Mouse (Mus musculus) brain, embryonic 18.5 days (tissue): Measurements from ENCODE around the gene D630023F18Rik.
A peak's percentile ranks its signal among the peaks of the same experiment; 100 is the strongest.

Source experiments
- DNase-seq: peaks from one replicate; pipeline ENCODE4 v3.0.0-alpha.2; 2012; ENCODE audit warnings: low read depth, low spot score

D630023F18Rik gene

DNA sequence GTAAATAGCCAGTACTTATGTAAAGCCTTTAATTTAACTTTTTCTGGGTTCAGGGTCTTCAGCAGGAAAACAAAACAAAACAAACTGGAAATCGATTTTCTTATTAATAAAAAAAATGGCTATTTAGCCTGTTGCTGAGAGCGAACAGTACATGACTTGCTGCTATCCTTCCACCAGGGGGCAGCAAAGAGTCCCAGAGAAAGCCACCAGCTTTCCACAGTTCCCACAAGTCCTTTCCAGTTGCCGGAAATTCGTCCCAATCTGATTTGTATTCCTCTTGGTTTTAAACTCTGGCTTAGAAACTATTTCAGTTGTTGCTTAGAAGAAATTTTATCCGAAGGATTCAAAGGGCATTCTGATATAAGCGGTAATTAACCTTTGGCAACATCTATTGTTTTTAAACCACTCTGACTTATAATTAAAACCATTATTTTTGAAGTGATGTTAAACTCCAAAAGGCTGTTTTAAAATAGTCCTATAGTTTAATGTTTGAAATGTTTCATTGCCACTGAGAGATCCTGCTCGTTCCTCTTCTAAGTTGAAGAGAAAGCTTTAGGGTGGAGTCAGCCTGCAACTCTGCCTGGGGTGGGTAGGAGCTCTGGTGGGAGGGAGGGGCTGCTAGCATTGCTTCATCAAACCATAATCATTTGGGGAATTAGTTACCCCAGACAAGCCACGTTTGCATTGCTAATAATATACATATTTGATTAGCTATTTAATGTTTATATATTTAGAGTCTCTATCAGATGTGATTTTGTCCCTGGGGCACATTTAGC is 10.8 kb downstream of the D630023F18Rik start:
- peak; percentile 60 for DNase-seq

DNA sequence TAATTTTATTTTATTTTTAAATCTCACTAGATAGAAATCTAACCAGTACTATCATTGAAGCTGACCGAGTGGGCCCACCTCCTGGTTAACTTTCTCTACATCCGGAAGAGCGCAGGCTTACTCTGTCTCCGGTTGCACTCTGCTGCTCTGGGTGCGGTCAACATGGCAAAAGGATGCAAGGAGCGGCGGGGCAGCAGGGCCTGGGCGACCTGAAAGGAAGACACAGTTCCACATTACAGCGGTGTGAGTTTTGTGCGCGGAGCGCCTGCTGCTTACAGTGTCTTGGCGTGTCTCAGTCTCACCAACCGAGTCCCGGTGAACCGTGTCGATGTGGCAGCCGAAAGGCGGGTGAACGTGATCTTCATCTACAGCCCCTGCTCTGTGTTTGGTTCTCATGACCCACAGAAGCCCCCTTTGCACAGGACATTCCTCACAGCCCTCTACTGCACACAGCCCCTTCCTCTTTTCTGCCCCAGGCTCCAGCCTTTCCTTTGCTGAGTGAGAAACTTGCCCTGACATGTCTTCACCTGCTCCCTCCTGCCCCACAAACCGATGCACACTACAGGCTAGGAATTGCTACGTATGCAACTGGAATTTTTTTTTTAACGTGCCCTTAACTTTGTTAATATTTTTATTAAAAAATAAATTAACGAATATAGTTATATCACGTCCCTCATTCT is 13.1 kb downstream of the D630023F18Rik start:
- no peak for DNase-seq

DNA sequence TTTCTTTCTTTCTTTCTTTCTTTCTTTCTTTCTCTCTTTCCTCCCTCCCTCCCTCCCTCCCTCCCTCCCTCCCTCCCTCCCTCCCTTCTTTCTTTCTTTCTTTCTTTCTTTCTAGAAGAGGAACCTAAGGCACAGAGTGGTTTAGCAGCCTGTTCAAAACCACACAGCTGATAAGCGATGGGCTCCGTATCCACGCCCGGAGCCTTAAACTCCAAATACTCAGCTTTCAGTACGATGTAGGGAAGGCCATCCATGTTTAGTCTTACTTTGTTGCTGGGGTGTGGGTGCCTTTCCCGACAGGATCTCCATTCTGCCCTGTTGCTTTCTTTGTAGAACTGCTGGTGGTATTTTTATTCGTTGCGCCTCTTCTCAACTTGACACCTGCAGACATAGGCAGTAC is 13.8 kb downstream of the D630023F18Rik start:
- no peak for DNase-seq

DNA sequence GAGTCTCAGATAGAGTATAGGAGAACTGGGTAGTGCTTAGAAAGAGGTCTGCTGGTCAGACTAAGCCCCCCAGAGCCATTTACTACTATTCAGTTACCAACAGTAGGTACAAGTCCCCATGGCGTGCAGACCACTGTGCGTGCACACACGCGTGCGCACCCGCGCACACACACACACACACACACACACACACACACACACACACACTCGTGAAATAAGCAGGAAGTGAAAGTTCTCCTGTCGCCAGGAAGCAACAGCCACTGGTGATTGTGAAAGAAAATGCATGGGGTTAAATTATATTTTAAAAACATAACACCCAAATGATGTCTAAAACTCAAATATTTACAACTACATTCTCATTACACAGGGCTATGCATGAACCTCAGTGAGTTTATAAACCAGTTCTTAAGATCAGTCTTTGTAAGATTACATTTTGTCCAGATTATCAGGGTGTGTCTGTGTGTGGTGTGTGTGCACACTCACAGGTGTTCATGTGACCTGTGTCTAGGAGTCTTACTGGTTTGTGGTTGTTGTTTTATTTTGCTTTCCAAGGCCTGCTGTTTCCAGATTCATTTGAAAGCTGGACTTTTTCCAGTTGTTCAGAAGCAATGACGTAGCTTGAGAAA is 15.2 kb downstream of the D630023F18Rik start:
- no peak for DNase-seq

DNA sequence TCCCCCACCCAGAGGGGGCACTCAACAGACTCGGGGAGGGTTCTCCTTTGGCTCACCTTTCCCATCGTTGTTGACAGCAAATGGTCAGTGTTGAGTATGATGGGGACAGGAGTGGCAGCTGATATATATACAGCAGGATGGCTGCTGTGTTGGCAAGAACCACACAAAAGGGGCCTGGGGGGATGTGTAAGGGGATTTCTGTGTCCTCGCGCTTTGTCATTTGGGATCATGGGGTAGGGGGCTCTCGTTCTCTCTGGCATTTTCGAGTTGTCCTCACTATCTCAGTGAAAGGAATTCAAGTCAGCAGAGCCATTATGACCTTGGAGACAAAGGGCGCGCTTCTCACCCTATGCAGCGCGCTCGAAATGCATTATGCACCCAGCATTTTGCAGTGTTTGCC is 19.7 kb downstream of the D630023F18Rik start, which contains the start of gene Cryga:
TSS of gene Cryga (minus strand) at position 101 of the 400 bp plus-strand sequence.
- no peak for DNase-seq

DNA sequence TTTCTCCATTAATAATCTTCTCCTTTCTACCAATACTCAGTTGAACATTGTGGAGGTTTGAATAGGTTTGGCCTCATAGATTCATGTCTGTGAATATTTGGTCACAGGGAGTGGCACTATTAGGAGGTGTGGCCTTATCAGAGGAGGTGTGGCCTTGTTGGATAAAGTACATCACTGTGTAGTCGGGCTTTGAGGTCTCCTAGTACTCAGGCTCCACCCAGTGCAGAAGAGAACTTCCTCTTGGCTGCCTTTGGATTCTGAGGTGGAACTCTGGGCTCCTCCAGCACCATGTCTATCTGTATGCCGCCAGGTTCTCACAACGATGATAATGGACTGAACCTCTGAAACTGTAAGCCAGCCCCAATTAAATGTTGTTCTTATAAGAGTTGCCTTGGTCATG is 26.1 kb downstream of the D630023F18Rik start:
- no peak for DNase-seq

DNA sequence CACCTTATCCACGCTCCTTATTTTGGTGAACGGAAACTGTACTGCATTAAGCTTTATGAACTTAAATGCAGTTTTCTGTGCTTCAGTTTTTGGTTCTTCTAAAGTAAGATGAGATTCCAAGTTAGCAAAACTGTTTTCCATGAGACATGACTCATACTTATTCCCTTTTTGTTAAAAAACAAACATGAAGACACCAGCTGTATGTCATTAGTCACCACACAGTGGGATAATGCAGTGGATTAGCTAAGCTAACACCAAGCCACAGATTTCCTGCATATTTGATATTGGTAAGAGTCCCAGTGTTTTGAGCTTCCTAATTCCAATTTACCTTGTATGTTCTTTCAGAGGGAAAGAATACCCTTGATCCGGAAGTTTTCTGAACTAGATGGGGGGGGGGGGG is 31.4 kb downstream of the D630023F18Rik start:
- no peak for DNase-seq

DNA sequence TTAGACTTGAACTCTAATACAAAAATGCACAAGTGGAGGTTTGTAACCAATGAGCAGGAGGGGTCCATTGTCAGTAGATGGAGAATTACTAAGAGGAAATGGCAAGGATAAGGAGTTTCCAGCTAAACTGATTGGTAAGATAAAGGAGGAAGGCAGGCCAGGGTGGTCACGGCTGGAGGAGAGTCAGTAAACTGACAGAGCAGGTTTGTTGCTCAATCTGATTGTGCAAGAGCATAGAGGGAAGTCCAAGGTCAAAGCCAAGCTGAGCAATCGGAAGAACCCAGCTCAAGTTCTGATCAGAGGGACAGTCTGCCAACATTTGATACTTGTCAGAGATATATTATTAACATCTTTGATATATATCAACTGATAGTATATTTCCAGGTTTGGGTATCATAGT is 32.6 kb downstream of the D630023F18Rik start:
- DNase-seq, result no peak

DNA sequence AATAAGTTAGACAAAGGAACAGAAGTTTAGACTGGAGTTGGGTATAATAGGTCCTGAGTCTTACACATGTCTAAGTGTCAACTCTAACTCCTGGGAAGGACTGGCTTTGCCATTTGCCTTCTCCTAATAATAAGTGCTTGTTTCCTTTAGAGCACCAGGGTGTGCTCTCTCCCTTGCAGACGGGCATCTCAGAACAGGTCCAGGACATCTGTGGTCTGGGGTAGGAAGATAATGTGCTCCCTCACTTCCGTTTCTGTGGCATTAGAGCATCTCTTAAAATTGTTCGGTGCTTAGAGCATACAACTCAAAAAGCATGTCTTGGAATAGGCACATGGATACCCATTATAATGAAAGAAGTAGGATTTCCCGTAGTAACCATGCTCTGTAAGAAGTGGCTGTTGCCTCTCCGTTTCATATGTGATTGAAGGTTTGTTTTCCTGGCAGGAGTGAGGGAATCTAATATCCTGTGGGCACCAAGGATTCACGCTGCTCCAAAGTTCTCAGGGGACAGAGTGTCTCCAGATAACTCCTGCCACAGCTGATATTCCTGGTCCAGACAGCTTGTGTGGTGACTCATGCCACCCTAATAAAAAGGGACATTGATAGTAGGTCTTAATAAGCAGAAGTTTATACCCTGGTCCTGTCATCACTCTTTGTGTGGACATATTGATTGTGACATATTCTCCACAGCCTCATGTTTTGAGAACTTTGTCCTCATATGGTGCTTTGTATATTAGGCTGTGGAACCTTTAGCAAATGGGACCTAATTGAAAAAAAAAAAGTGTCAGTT is 34.3 kb downstream of the D630023F18Rik start:
- DNase-seq, result no peak

DNA sequence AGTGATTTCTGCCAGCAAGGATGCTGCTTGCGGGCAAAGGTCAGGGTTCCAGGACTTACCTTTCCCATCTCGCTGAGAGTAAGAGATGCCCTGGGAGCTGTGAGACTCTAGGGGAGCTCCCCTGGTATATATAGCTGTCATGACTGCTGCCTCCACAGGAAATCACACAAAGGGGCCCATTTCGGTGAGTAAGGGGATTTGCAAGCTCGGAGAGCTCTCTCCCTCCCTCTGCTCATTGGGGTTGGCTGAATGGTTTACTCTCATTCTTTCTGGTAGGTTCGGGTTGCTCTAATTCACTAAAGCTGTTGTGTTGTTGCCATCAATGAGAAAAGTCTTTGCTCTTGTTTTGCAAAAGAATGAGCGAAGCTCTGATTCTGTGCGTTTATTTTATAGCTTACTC is 40.8 kb downstream of the D630023F18Rik start, which contains the start of gene Crygb:
TSS of gene Crygb (minus strand) at position 101 of the 400 bp plus-strand sequence.
- no peak for DNase-seq

DNA sequence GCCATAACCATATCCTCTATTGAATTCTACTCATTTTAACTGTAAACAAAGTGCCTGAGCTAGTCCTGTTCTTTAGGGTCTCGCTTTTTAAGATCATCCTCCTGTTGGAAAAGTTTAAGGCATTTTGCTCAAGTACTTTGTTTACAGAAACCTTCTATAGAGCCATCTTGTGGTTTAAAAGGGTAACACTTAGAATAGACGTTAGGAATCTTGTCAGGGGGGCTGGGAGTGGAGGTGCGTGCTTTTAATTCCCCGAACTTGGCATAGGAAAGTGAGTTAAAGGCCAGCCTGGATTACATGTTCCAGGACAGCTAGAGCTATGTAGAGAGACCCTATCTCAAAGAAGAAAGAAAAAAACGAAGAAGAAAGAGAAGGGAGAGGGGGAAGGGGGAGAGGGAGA is 47.4 kb downstream of the D630023F18Rik start:
- no peak for DNase-seq

DNA sequence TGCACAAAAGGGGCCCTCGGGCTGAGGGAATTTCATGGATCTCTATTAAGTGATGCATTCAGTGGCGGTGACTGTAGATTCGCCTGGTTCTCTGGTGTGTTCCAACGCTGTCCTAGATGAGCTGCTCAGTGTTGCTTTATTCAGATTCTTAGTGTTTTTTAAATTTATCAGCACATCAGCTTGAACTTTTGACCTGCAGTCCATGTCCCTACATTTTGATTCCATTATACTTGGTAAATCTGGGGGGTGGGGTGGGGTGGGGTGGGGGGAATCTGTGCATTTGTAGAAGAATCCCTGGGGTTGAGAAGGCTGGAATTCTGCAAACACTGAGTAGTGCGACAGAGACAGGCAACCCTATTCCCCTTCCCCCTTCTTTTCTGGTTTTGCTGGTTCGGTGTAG is 49.4 kb downstream of the D630023F18Rik start, which contains the start of gene Crygc:
TSS of gene Crygc (minus strand) at position 101 of the 400 bp plus-strand sequence.
- DNase-seq, result no peak

DNA sequence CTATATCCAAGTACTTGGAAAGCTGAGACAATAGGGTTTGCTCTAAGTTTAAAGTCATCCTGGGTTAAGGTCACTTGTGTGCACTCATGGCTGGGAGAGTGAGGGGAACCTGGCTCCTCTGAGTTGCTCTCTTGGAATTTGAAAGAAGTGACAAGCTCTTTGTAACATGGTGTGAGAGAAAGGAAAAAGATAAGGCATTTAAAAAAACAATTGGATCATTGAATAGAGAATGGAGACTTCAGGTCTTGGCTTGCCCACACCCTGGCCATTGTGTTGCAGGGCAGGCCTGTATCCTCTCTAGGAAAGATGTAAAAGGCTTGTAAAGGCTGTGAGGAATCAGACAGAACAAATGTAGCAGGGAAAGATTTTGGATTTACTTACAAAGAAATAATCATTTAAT is 55.2 kb downstream of the D630023F18Rik start:
- no peak for DNase-seq

DNA sequence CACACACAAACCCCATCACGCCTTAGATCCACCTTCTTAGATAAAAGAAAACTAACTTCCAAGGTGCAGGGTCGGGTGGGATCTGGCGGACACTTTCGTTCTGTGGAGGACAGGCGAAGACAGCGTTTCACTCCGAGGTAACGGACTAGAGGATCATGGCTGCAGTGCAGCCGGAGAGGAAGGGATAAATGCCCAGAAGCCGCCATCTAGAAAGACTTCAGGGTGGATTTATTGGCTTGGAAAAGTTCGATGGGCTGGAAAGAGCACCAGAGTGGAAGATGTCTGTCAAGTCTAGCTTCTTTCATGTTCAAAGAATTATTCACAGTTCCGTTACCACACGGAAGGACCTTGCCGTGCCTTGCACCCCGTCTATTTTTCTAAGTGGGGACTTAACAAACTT is 58.8 kb downstream of the D630023F18Rik start:
- no peak for DNase-seq

DNA sequence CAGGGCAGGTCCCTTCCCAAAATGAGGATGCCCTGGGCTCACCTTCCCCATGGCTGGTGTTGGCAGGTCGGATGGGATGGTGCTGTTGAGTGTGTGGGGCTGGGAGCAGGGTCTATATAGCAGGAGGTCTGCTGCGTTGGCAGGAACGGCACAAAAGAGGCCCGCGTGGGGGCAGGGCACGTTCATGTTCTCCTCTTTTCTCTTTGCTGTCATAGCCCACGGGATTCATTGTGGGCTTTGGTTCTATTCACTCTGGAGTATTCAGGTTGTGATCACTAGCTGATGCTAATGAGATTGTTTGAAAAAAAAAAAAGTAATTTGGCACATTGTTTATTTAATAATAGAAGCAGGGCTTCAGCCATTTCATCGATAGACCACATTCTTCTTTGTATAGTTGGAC is 59.7 kb downstream of the D630023F18Rik start, which contains the start of gene Crygd:
TSS of gene Crygd (minus strand) at position 101 of the 400 bp plus-strand sequence.
- DNase-seq, result no peak
